Mouse (Mus musculus): ENCODE measurements around the gene Fam193a. TPM values are rescaled to one million over a fixed set of nuclear protein-coding genes. Genes with fewer than 3 reads are reported as not detected.

Gene Fam193a
- polyA plus RNA-seq, 1 experiment from 2014 or later = 8.7 TPM

GRCm38 (mm10) chr5:34430776-34431175 lies 61.0 kb downstream of the Fam193a start:
- Histone ChIP-seq H3K9me3 (replicated peaks; ENCODE audit: control insufficient read depth, low read length) (no peaks in the 10 kb centered on the region), H3K27ac (ENCODE audit: low read length) (no peak overlapping the region), H3K27me3 (ENCODE audit: control insufficient read depth, insufficient read depth, low read length) (no peaks in the 10 kb centered on the region), H3K9ac (ENCODE audit: low read length) (no peak overlapping the region), H3K4me2 (ENCODE audit: low read depth, low read length) (no peak overlapping the region), H3K36me3 (ENCODE audit: control insufficient read depth, insufficient read depth, low read length) (peaks cover 39% of the 10 kb centered on the region), H3K4me1 (ENCODE audit: control insufficient read depth, insufficient read depth, low read length) (no peaks in the 10 kb centered on the region), H3K4me3 (replicated peaks; ENCODE audit: low read length) (no peak overlapping the region)
- 78% methylated on average over 3 of the region's 3 CpGs for WGBS
- ATAC-seq (ENCODE audit: insufficient read depth, low FRiP score) = no peak

GRCm38 (mm10) chr5:34433786-34434185 lies 64.1 kb downstream of the Fam193a start:
- Histone ChIP-seq H3K9ac (ENCODE audit: low read length) (no peak overlapping the region), H3K4me1 (ENCODE audit: control insufficient read depth, insufficient read depth, low read length) (no peaks in the 10 kb centered on the region), H3K4me3 (replicated peaks; ENCODE audit: low read length) (no peak overlapping the region), H3K4me2 (ENCODE audit: low read depth, low read length) (no peak overlapping the region), H3K9me3 (replicated peaks; ENCODE audit: control insufficient read depth, low read length) (no peaks in the 10 kb centered on the region), H3K36me3 (ENCODE audit: control insufficient read depth, insufficient read depth, low read length) (peaks cover 31% of the 10 kb centered on the region), H3K27me3 (ENCODE audit: control insufficient read depth, insufficient read depth, low read length) (no peaks in the 10 kb centered on the region), H3K27ac (ENCODE audit: low read length) (no peak overlapping the region)
- ATAC-seq (ENCODE audit: insufficient read depth, low FRiP score) = no peak
- WGBS = 89% methylated on average over 1 of the region's 1 CpGs

DNA sequence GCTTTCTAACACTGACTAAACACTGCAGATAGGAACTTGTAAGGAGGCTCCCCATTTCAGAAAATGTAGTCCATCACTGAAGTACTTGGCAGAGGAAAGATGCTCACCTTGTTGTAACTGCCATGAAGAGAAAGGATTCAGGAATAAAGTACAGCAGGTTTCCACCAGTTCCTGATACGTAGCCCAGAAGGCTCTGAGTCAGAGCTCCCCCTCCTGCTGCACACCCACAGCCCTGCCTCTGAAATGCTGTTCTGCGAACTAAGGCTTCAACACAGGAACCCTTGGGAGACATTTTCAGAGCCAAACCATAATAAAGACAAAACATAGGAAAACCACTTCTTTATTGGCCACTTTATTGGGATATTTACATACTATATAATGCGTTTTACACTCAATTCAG lies 64.5 kb downstream of the Fam193a start:
- no peaks in the 10 kb centered on the region for H3K9me3 ChIP-seq (replicated peaks; ENCODE audit: control insufficient read depth, low read length)
- WGBS = 90% methylated on average over 3 of the region's 3 CpGs
- no peak for ATAC-seq (ENCODE audit: insufficient read depth, low FRiP score)
- no peaks in the 10 kb centered on the region for H3K27me3 ChIP-seq (ENCODE audit: control insufficient read depth, insufficient read depth, low read length)
- H3K4me2 ChIP-seq (ENCODE audit: low read depth, low read length) = no peak overlapping the region
- H3K4me1 ChIP-seq (ENCODE audit: control insufficient read depth, insufficient read depth, low read length) = no peaks in the 10 kb centered on the region
- peaks cover 28% of the 10 kb centered on the region for H3K36me3 ChIP-seq (ENCODE audit: control insufficient read depth, insufficient read depth, low read length)
- H3K4me3 ChIP-seq (replicated peaks; ENCODE audit: low read length) = no peak overlapping the region
- H3K27ac ChIP-seq (ENCODE audit: low read length) = no peak overlapping the region
- no peak overlapping the region for H3K9ac ChIP-seq (ENCODE audit: low read length)

DNA sequence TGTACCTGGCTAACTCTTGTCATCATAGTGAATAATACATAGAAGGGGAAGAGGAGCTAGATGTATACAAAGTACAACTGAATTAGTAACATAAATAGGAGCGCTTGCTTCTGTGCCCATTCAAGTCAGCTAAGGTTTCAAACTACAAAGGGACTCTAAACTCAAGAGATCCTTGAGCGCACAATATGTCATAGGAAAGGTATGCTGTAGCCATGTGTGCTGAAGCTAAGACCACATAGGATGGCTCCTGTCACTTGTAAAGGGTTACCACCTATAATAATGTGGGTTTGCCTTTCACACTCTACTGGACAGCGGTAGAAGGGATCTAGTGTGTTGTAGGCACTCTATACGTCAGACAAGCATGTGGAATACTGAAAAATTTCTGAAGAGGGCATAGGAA lies 68.3 kb downstream of the Fam193a start:
- Histone ChIP-seq H3K36me3 (ENCODE audit: control insufficient read depth, insufficient read depth, low read length) (peaks cover 33% of the 10 kb centered on the region), H3K9me3 (replicated peaks; ENCODE audit: control insufficient read depth, low read length) (no peaks in the 10 kb centered on the region)

DNA sequence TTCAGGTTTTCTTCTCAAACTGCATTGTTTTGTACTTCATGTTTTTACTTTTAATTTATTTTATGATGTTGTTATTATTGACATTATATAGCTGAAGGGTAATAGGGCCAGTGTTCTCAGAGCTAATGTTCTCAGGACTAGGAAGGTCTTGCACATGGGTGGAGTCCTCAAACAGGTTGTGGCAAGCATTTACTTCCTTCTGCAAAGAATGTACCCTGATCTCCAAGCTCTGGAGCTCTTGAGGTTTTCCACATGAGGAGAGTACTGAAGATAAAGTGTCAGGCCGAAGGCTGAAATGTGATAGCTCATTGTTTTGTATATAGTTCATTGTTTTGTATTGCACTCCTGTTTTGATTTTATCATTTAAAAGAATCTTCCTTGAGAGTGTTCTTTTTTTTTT lies 68.9 kb downstream of the Fam193a start:
- Histone ChIP-seq H3K27ac (ENCODE audit: low read length) (no peak overlapping the region), H3K4me1 (ENCODE audit: control insufficient read depth, insufficient read depth, low read length) (no peaks in the 10 kb centered on the region), H3K36me3 (ENCODE audit: control insufficient read depth, insufficient read depth, low read length) (peaks cover 37% of the 10 kb centered on the region), H3K4me3 (replicated peaks; ENCODE audit: low read length) (no peak overlapping the region), H3K4me2 (ENCODE audit: low read depth, low read length) (no peak overlapping the region), H3K27me3 (ENCODE audit: control insufficient read depth, insufficient read depth, low read length) (no peaks in the 10 kb centered on the region), H3K9me3 (replicated peaks; ENCODE audit: control insufficient read depth, low read length) (no peaks in the 10 kb centered on the region), H3K9ac (ENCODE audit: low read length) (no peak overlapping the region)
- no peak for ATAC-seq (ENCODE audit: insufficient read depth, low FRiP score)
- WGBS = 59% methylated on average over 1 of the region's 1 CpGs

More for the DNA sequence above, 68.3 kb downstream of the Fam193a start:
- no peaks in the 10 kb centered on the region for H3K27me3 ChIP-seq (ENCODE audit: control insufficient read depth, insufficient read depth, low read length)
- 0 out of 2 replicates have a peak overlapping the region, but pooled peaks have one; percentile 29 for H3K27ac ChIP-seq (ENCODE audit: low read length)
- no peak overlapping the region for H3K4me3 ChIP-seq (replicated peaks; ENCODE audit: low read length)
- ATAC-seq (ENCODE audit: insufficient read depth, low FRiP score) = no peak
- WGBS = 89% methylated on average over 4 of the region's 4 CpGs
- no peak overlapping the region for H3K9ac ChIP-seq (ENCODE audit: low read length)
- H3K4me1 ChIP-seq (ENCODE audit: control insufficient read depth, insufficient read depth, low read length) = no peaks in the 10 kb centered on the region
- H3K4me2 ChIP-seq (ENCODE audit: low read depth, low read length) = no peak overlapping the region

DNA sequence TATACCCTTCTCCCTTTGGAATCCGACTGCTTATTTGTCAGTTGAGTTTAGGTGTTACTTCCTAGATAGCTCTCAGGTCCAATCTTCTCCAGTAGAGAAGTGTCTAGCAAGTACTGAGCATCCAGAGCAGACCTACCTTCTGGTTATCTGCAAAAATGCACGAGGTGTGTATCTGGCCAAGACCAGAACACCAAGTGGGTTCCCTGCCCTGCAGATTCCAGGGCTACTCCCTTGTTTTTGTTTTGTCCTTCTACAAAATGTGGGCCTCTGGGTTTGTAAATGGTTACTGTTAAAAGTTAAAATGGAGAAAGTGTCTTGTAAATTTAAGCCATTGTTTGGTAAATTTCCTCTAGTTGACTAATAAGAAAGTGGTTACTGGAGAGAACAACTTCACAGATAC lies 70.0 kb downstream of the Fam193a start:
- Histone ChIP-seq H3K27me3 (ENCODE audit: control insufficient read depth, insufficient read depth, low read length) (no peaks in the 10 kb centered on the region), H3K36me3 (ENCODE audit: control insufficient read depth, insufficient read depth, low read length) (peaks cover 36% of the 10 kb centered on the region), H3K9me3 (replicated peaks; ENCODE audit: control insufficient read depth, low read length) (no peaks in the 10 kb centered on the region), H3K4me3 (replicated peaks; ENCODE audit: low read length) (no peak overlapping the region), H3K9ac (ENCODE audit: low read length) (no peak overlapping the region), H3K27ac (ENCODE audit: low read length) (no peak overlapping the region), H3K4me1 (ENCODE audit: control insufficient read depth, insufficient read depth, low read length) (no peaks in the 10 kb centered on the region), H3K4me2 (ENCODE audit: low read depth, low read length) (no peak overlapping the region)
- ATAC-seq (ENCODE audit: insufficient read depth, low FRiP score) = no peak
- 92% methylated on average over 2 of the region's 2 CpGs for WGBS

- no peaks in the 10 kb centered on the region for H3K9me3 ChIP-seq (replicated peaks; ENCODE audit: control insufficient read depth, low read length)
- H3K9ac ChIP-seq (ENCODE audit: low read length) = no peak overlapping the region
- H3K36me3 ChIP-seq (ENCODE audit: control insufficient read depth, insufficient read depth, low read length) = peaks cover 41% of the 10 kb centered on the region
- no peaks in the 10 kb centered on the region for H3K4me1 ChIP-seq (ENCODE audit: control insufficient read depth, insufficient read depth, low read length)
- WGBS = 96% methylated on average over 2 of the region's 2 CpGs
- ATAC-seq (ENCODE audit: insufficient read depth, low FRiP score) = no peak
- H3K27ac ChIP-seq (ENCODE audit: low read length) = no peak overlapping the region
- no peak overlapping the region for H3K4me2 ChIP-seq (ENCODE audit: low read depth, low read length)
- H3K27me3 ChIP-seq (ENCODE audit: control insufficient read depth, insufficient read depth, low read length) = no peaks in the 10 kb centered on the region
- H3K4me3 ChIP-seq (replicated peaks; ENCODE audit: low read length) = no peak overlapping the region
Observed at GRCm38 (mm10) chr5:34441797-34442196, 72.1 kb downstream of the Fam193a start.

- Histone ChIP-seq H3K27me3 (ENCODE audit: control insufficient read depth, insufficient read depth, low read length) (no peaks in the 10 kb centered on the region), H3K9me3 (replicated peaks; ENCODE audit: control insufficient read depth, low read length) (no peaks in the 10 kb centered on the region), H3K4me3 (replicated peaks; ENCODE audit: low read length) (no peak overlapping the region), H3K4me2 (ENCODE audit: low read depth, low read length) (no peak overlapping the region), H3K4me1 (ENCODE audit: control insufficient read depth, insufficient read depth, low read length) (no peaks in the 10 kb centered on the region), H3K9ac (ENCODE audit: low read length) (no peak overlapping the region), H3K36me3 (ENCODE audit: control insufficient read depth, insufficient read depth, low read length) (peaks cover 32% of the 10 kb centered on the region), H3K27ac (ENCODE audit: low read length) (no peak overlapping the region)
- 87% methylated on average over 9 of the region's 9 CpGs for WGBS
- no peak for ATAC-seq (ENCODE audit: insufficient read depth, low FRiP score)
Observed at GRCm38 (mm10) chr5:34446207-34446606, 76.5 kb downstream of the Fam193a start.

DNA sequence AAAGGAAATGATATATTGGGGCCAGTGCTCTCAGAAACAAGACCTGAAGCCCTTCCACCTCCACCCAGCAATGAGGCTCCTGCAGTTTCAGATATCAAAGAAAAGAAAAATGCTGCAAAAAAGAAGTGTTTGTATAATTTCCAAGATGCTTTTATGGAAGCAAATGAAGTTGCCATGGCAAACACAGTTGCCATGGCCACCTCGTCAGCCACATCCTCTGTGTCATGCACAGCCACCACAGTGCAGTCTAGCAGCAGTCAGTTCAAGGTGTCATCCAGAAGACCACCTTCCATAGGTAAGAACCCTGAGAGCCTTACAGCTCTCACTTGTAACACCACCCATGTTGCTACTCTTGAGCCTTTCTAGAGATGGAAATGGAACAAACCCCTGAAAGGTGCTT lies 89.3 kb downstream of the Fam193a start:
- 83% methylated on average over 1 of the region's 1 CpGs for WGBS
- no peak overlapping the region for H3K4me3 ChIP-seq (replicated peaks; ENCODE audit: low read length)
- ATAC-seq (ENCODE audit: insufficient read depth, low FRiP score) = no peak
- H3K9me3 ChIP-seq (replicated peaks; ENCODE audit: control insufficient read depth, low read length) = no peaks in the 10 kb centered on the region
- H3K27ac ChIP-seq (ENCODE audit: low read length) = no peak overlapping the region
- no peaks in the 10 kb centered on the region for H3K4me1 ChIP-seq (ENCODE audit: control insufficient read depth, insufficient read depth, low read length)
- no peaks in the 10 kb centered on the region for H3K27me3 ChIP-seq (ENCODE audit: control insufficient read depth, insufficient read depth, low read length)
- H3K4me2 ChIP-seq (ENCODE audit: low read depth, low read length) = no peak overlapping the region
- peaks cover 16% of the 10 kb centered on the region; the same call in 1 of the 2 replicates for H3K36me3 ChIP-seq (ENCODE audit: control insufficient read depth, insufficient read depth, low read length)
- no peak overlapping the region for H3K9ac ChIP-seq (ENCODE audit: low read length)

- ATAC-seq (ENCODE audit: insufficient read depth, low FRiP score) = no peak
- Histone ChIP-seq H3K4me2 (ENCODE audit: low read depth, low read length) (no peak overlapping the region), H3K9me3 (replicated peaks; ENCODE audit: control insufficient read depth, low read length) (no peaks in the 10 kb centered on the region), H3K9ac (ENCODE audit: low read length) (no peak overlapping the region), H3K27ac (ENCODE audit: low read length) (no peak overlapping the region), H3K4me1 (ENCODE audit: control insufficient read depth, insufficient read depth, low read length) (no peaks in the 10 kb centered on the region), H3K36me3 (ENCODE audit: control insufficient read depth, insufficient read depth, low read length) (peaks cover 37% of the 10 kb centered on the region), H3K4me3 (replicated peaks; ENCODE audit: low read length) (no peak overlapping the region), H3K27me3 (ENCODE audit: control insufficient read depth, insufficient read depth, low read length) (no peaks in the 10 kb centered on the region)
- 91% methylated on average over 4 of the region's 4 CpGs for WGBS
Observed at GRCm38 (mm10) chr5:34461294-34461693, 91.6 kb downstream of the Fam193a start.

Measured in stomach, embryonic 16.5 days (tissue).